Mouse (Mus musculus): ENCODE measurements around the gene S100a11. TPM values are rescaled to one million over a fixed set of nuclear protein-coding genes. Genes with fewer than 3 reads are reported as not detected.

Gene S100a11
- polyA plus RNA-seq, 1 experiment from 2014 or later, result 2,191 TPM

- no peaks in the 10 kb centered on the region for H3K36me3 ChIP-seq (ENCODE audit: insufficient read depth, low read length)
- no peak for TF ChIP-seq CTCF (IDR thresholded peaks at IDR 0.05; ENCODE audit: low read depth)
Observed at GRCm38 (mm10) chr3:93517343-93517742, 2.9 kb upstream of the S100a11 start.

GRCm38 (mm10) chr3:93519856-93520329 is 395 bp upstream of the S100a11 start:
- ATAC-seq (replicated peaks; ENCODE audit: low FRiP score, low read depth), result no peak; the same call in none of the 2 replicates
- H3K9ac ChIP-seq (ENCODE audit: low read depth, low read length), result no peak overlapping the region
- H3K4me2 ChIP-seq (ENCODE audit: low read length), result peak overlapping the region; percentile 58; the same call in 1 of the 2 replicates
- no peak for TF ChIP-seq CTCF (IDR thresholded peaks at IDR 0.05; ENCODE audit: low read depth)
- WGBS, result 49% methylated on average over 5 of the region's 5 CpGs
- peak overlapping the region; percentile 83 for H3K4me3 ChIP-seq (replicated peaks; ENCODE audit: low read depth, low read length)
- no peak for DNase-seq (ENCODE audit: low spot score)
- 0 out of 2 replicates have a peak, but pooled peaks cover 3% of the 10 kb centered on the region for H3K36me3 ChIP-seq (ENCODE audit: insufficient read depth, low read length)
- H3K4me1 ChIP-seq (replicated peaks; ENCODE audit: insufficient read depth, low read length), result peaks cover 15% of the 10 kb centered on the region; the same call in 1 of the 2 replicates
- H3K27me3 ChIP-seq (ENCODE audit: insufficient read depth, low read length), result no peaks in the 10 kb centered on the region
- no peak overlapping the region; the same call in 1 of the 2 replicates for H3K27ac ChIP-seq
- H3K9me3 ChIP-seq (replicated peaks; ENCODE audit: low read length), result no peaks in the 10 kb centered on the region

More at GRCm38 (mm10) chr3:93517343-93517742, 2.9 kb upstream of the S100a11 start:
- Histone ChIP-seq H3K27ac (no peak overlapping the region), H3K9ac (ENCODE audit: low read depth, low read length) (no peak overlapping the region), H3K9me3 (replicated peaks; ENCODE audit: low read length) (no peaks in the 10 kb centered on the region), H3K4me3 (replicated peaks; ENCODE audit: low read depth, low read length) (no peak overlapping the region), H3K4me2 (ENCODE audit: low read length) (no peak overlapping the region), H3K4me1 (replicated peaks; ENCODE audit: insufficient read depth, low read length) (peaks cover 11% of the 10 kb centered on the region; the same call in 1 of the 2 replicates), H3K27me3 (ENCODE audit: insufficient read depth, low read length) (no peaks in the 10 kb centered on the region)
- DNase-seq (ENCODE audit: low spot score), result no peak
- WGBS, result 39% methylated on average over 2 of the region's 2 CpGs
- ATAC-seq (replicated peaks; ENCODE audit: low FRiP score, low read depth), result no peak

- Histone ChIP-seq H3K9me3 (replicated peaks; ENCODE audit: low read length) (no peaks in the 10 kb centered on the region), H3K36me3 (ENCODE audit: insufficient read depth, low read length) (peaks cover 7% of the 10 kb centered on the region), H3K4me1 (replicated peaks; ENCODE audit: insufficient read depth, low read length) (peaks cover 15% of the 10 kb centered on the region; the same call in 1 of the 2 replicates), H3K4me3 (replicated peaks; ENCODE audit: low read depth, low read length) (peak overlapping the region; percentile 83), H3K9ac (ENCODE audit: low read depth, low read length) (peak overlapping the region; percentile 77; the same call in 1 of the 2 replicates), H3K4me2 (ENCODE audit: low read length) (peak overlapping the region; percentile 58), H3K27ac (peak overlapping the region; percentile 54), H3K27me3 (ENCODE audit: insufficient read depth, low read length) (no peaks in the 10 kb centered on the region)
- DNase-seq (ENCODE audit: low spot score) (no peak), ATAC-seq (replicated peaks; ENCODE audit: low FRiP score, low read depth) (no peak)
- TF ChIP-seq CTCF (IDR thresholded peaks at IDR 0.05; ENCODE audit: low read depth), result no peak
- WGBS, result 74% methylated on average over 8 of the region's 8 CpGs
Observed at GRCm38 (mm10) chr3:93521462-93522057, 1.3 kb downstream of the S100a11 start.

- WGBS, result 45% methylated on average over 7 of the region's 7 CpGs
Observed at GRCm38 (mm10) chr3:93522611-93523010, 2.3 kb downstream of the S100a11 start.

GRCm38 (mm10) chr3:93527300-93527699 is 7.0 kb downstream of the S100a11 start:
- no peak for TF ChIP-seq CTCF (IDR thresholded peaks at IDR 0.05; ENCODE audit: low read depth)
- Histone ChIP-seq H3K27ac (no peak overlapping the region), H3K27me3 (ENCODE audit: insufficient read depth, low read length) (no peaks in the 10 kb centered on the region), H3K4me3 (replicated peaks; ENCODE audit: low read depth, low read length) (no peak overlapping the region), H3K4me2 (ENCODE audit: low read length) (no peak overlapping the region), H3K9me3 (replicated peaks; ENCODE audit: low read length) (no peaks in the 10 kb centered on the region), H3K4me1 (replicated peaks; ENCODE audit: insufficient read depth, low read length) (0 out of 2 replicates have a peak, but pooled peaks cover 5% of the 10 kb centered on the region), H3K9ac (ENCODE audit: low read depth, low read length) (no peak overlapping the region), H3K36me3 (ENCODE audit: insufficient read depth, low read length) (peaks cover 11% of the 10 kb centered on the region)
- ATAC-seq (replicated peaks; ENCODE audit: low FRiP score, low read depth) (no peak), DNase-seq (ENCODE audit: low spot score) (no peak)
- WGBS, result 79% methylated on average over 3 of the region's 3 CpGs

More at GRCm38 (mm10) chr3:93522611-93523010, 2.3 kb downstream of the S100a11 start:
- no peaks in the 10 kb centered on the region for H3K9me3 ChIP-seq (replicated peaks; ENCODE audit: low read length)
- no peaks in the 10 kb centered on the region for H3K27me3 ChIP-seq (ENCODE audit: insufficient read depth, low read length)
- H3K36me3 ChIP-seq (ENCODE audit: insufficient read depth, low read length), result peaks cover 11% of the 10 kb centered on the region
- H3K4me3 ChIP-seq (replicated peaks; ENCODE audit: low read depth, low read length), result no peak overlapping the region; the same call in 1 of the 2 replicates
- no peak overlapping the region for H3K27ac ChIP-seq
- TF ChIP-seq CTCF (IDR thresholded peaks at IDR 0.05; ENCODE audit: low read depth), result peak; percentile 85
- ATAC-seq (replicated peaks; ENCODE audit: low FRiP score, low read depth), result no peak
- H3K4me2 ChIP-seq (ENCODE audit: low read length), result peak overlapping the region; percentile 33; the same call in 1 of the 2 replicates
- peaks cover 15% of the 10 kb centered on the region; the same call in 1 of the 2 replicates for H3K4me1 ChIP-seq (replicated peaks; ENCODE audit: insufficient read depth, low read length)
- no peak overlapping the region for H3K9ac ChIP-seq (ENCODE audit: low read depth, low read length)
- peak; percentile 86 for DNase-seq (ENCODE audit: low spot score)

- ATAC-seq (replicated peaks; ENCODE audit: low FRiP score, low read depth) (no peak), DNase-seq (ENCODE audit: low spot score) (no peak)
- Histone ChIP-seq H3K4me2 (ENCODE audit: low read length) (no peak overlapping the region), H3K4me3 (replicated peaks; ENCODE audit: low read depth, low read length) (no peak overlapping the region), H3K36me3 (ENCODE audit: insufficient read depth, low read length) (peaks cover 11% of the 10 kb centered on the region), H3K9me3 (replicated peaks; ENCODE audit: low read length) (no peaks in the 10 kb centered on the region), H3K9ac (ENCODE audit: low read depth, low read length) (no peak overlapping the region), H3K4me1 (replicated peaks; ENCODE audit: insufficient read depth, low read length) (no peaks in the 10 kb centered on the region), H3K27ac (no peak overlapping the region), H3K27me3 (ENCODE audit: insufficient read depth, low read length) (no peaks in the 10 kb centered on the region)
- TF ChIP-seq CTCF (IDR thresholded peaks at IDR 0.05; ENCODE audit: low read depth), result no peak
- 87% methylated on average over 5 of the region's 5 CpGs for WGBS
Observed at GRCm38 (mm10) chr3:93528807-93529206, 8.5 kb downstream of the S100a11 start.

All from kidney, postnatal 0 days (tissue).